Mouse (Mus musculus) lung, adult 2 months (tissue): ENCODE data around the gene Cd3g.

ENCODE experiments used
- CTCF ChIP-seq: fragments of 200-500 bp; IDR thresholded peaks from 2 replicates; pipeline ENCODE4 v1.5.1; 2011; ENCODE audit warnings: mild to moderate bottlenecking, low read length, control low read depth; ENCODE audit not compliant: insufficient read depth
- POLR2A ChIP-seq: fragments of 200-500 bp; IDR thresholded peaks from 2 replicates; pipeline ENCODE4 v1.6.1; 2011; ENCODE audit warnings: low read depth, mild to moderate bottlenecking, control low read depth, low read length, borderline replicate concordance; ENCODE audit errors: extremely low read depth

DNA sequence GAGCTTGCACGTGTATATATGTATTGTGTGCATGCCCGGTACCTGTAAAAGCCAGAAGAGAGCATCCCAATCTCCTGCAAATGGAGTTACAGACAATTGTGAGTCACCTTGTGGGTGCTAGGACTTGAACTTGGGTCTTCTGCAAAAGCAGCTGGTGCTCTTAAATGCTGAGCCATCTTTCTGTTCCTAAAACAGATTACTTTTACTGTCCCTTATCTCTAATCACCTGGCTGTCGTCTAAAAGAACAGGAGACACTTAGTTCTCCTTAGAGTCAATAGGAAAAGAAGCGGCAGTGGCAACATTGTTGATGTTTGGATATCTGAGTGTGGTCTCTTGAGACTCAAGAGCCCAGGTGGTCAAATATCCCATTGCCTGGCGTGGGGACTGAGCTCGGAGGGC lies 2.4 kb downstream of the Cd3g start:
- TF ChIP-seq CTCF, result no peak
- TF ChIP-seq POLR2A, result no peak
